Mouse (Mus musculus) regulatory T cell (primary cell): ENCODE measurements at regions not wholly inside any gene's neighbourhood (a gene's known extent, or its start where the extent isn't known, plus 50 kb on each side); places are given as distances from the start of the nearest gene placed in this dataset.

Source experiments
- in situ Hi-C: fragments of 300-600 bp; cut with MboI, MseI; formaldehyde crosslinking; loops from one replicate; pipeline ENCODE4 v1.15.1; 2025; ENCODE audit warnings: high pct_unique_total_duplicates

DNA sequence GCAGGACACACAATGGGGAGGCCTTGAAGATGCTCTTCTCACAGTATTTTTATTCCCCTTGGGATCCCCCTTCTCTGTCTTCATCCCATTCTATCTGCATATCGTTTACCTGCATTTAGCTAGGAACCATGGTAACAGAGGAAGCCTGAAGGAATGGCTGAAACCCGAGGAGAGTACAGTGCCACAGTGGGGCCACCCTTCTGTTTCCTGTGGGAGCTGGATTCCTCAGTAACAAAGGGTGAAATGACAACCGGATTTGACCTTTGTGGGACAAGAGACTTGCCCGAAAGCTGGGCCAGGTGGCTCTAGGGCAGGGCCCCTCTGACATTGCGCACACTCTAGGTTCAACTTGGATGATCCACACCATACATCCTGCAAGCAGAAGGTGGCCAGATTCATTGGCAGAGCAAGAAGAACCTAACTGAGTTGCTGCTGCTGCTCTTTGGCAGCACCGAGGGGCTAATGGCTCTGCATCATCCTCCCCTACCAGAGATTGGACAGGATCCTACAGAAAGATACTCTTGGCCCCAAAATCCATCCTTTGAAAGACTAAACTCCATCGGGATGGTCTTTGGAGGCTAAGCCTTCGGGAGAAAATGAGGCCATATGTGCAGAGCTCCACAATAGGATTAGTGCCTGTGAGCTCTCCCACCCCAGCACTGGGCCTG lies 310.0 kb downstream of the Sox9 start:
- in situ Hi-C loops, result loop anchor here (25.0 kb wide), 1 partner anchor 1305 kb away; no protein-coding TSS in a partner anchor

- in situ Hi-C loops, result loop anchor here (25.0 kb wide), 1 partner anchor 1307 kb away; no protein-coding TSS in a partner anchor
Measured at GRCm38 (mm10) chr11:113093895-113094445, 311.9 kb downstream of the Sox9 start.

GRCm38 (mm10) chr11:113095625-113096024 lies 313.6 kb downstream of the Sox9 start:
- in situ Hi-C loops, result loop anchor here (25.0 kb wide), 1 partner anchor 1308 kb away; no protein-coding TSS in a partner anchor

GRCm38 (mm10) chr11:113096209-113096608 lies 314.2 kb downstream of the Sox9 start:
- in situ Hi-C loops, result loop anchor here (25.0 kb wide), 1 partner anchor 1309 kb away; no protein-coding TSS in a partner anchor

DNA sequence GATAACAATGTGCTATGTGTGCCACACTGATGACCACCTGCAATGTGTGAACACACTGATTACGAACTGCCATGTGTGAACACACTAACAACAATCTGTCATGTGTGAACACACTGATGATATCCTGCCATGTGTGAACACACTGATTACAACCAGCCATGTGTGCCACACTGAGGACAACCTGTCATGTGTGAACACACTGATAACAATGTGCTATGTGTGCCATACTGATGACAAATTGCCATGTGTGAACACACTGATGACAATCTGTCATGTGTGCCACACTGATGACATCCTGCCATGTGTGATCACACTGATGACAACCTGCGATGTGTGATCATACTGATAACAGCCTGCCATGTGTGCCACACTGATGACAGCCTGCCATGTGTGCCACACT lies 316.3 kb downstream of the Sox9 start:
- in situ Hi-C loops, result loop anchor here (25.0 kb wide), 1 partner anchor 1311 kb away; no protein-coding TSS in a partner anchor

DNA sequence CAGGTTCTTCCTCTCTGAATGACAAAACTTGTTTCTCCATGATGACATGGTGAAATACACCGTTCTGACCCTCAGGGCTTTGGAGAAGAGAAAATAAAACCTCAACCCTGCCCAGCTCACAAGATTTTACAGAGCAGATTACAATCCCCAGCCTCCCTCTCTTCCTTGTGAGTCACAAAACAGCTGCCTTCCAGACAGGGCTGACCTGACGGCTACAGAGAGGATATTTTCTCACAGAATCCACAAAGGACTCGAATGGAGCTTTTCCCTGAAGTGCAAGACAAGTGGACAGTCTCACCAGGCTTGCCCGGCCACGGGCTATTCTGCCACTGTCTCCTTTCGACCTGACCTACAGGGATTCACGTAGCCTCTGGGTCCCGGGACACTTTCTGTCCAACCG lies 318.8 kb downstream of the Sox9 start:
- in situ Hi-C loops, result loop anchor here (25.0 kb wide), 1 partner anchor 963 kb away; no protein-coding TSS in a partner anchor

DNA sequence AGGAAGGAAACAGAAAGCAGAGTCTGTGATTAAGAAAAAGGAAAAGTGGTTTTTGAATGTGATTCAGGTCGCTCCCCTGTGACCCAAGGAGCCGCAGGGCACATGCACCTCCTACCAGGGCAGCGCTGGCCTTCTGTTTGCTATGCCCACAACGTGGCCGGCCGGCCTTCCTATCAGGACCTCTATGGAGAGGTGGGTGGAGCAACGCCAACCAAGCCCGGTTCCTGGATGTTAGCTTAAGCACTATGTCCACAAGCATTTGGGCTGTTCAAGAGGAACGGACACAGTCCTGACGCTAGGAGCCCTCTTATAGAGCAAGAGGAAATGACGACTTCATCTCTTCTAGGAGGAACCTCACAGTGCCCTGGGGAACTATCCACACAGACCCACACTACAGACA lies 319.5 kb downstream of the Sox9 start:
- in situ Hi-C loops, result loop anchor here (25.0 kb wide), 1 partner anchor 964 kb away; no protein-coding TSS in a partner anchor

GRCm38 (mm10) chr11:113103161-113103845 lies 321.3 kb downstream of the Sox9 start:
- in situ Hi-C loops, result loop anchor here (25.0 kb wide), 1 partner anchor 966 kb away; no protein-coding TSS in a partner anchor

DNA sequence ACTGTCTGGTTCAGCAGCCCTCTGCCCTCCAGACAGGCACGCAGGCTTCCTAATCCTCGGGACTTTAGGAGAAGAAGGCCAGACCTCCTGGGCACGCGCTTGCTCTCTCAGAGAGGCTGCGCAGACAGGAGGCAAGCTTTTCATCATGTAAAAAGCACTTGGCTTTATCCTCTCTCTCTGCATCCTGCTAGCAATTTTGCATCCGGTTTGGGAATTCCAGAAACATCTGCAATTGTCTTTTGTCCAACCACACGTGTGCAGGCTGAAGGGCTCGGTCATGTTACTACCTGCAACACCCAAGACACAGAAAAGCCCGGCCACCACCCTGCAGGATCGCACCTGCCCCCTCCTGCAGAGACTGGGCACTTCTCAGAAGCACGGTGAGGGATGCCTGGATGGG lies 323.3 kb downstream of the Sox9 start:
- in situ Hi-C loops, result loop anchor here (25.0 kb wide), 1 partner anchor 968 kb away; no protein-coding TSS in a partner anchor

GRCm38 (mm10) chr11:113107205-113107844 lies 325.3 kb downstream of the Sox9 start:
- in situ Hi-C loops, result loop anchor here (25.0 kb wide), 1 partner anchor 970 kb away; no protein-coding TSS in a partner anchor

GRCm38 (mm10) chr11:113107966-113108699 lies 326.1 kb downstream of the Sox9 start:
- in situ Hi-C loops, result loop anchor here (25.0 kb wide), 1 partner anchor 971 kb away; no protein-coding TSS in a partner anchor

- in situ Hi-C loops, result loop anchor here (25.0 kb wide), 1 partner anchor 972 kb away; no protein-coding TSS in a partner anchor
Measured at GRCm38 (mm10) chr11:113109096-113109495, 327.1 kb downstream of the Sox9 start.

DNA sequence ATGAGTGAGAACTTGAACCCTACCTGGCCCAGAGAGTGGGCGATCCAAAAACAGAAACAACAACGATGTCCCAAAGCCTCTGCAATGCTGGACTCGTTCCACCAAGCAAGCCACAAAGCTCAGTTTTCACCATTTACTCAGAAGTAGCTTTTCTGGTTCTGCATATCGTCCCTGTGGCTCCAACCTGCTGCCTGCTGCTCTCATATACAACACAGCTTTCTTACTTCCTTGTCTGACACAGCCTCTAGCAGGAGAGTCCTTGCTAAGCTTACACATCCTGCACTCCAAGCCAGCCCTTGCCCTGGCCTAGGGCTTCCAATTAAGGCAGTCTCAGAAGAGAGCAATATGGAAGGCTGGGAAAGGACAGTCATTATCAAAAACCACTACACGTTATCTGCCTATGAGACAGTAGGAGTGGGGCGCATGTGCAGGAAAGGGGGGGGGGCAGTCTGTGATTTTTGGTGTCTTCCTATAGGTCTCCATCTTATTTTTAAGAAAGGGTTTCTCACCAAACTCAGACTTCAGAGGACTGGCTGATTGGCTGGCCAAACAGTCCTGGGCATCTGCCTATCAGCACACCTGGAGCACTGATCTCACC lies 331.3 kb downstream of the Sox9 start:
- in situ Hi-C loops, result loop anchor here (25.0 kb wide), 1 partner anchor 976 kb away; no protein-coding TSS in a partner anchor

GRCm38 (mm10) chr11:113117179-113117898 lies 335.3 kb downstream of the Sox9 start:
- in situ Hi-C loops, result loop anchor here (25.0 kb wide), 1 partner anchor 980 kb away; no protein-coding TSS in a partner anchor

DNA sequence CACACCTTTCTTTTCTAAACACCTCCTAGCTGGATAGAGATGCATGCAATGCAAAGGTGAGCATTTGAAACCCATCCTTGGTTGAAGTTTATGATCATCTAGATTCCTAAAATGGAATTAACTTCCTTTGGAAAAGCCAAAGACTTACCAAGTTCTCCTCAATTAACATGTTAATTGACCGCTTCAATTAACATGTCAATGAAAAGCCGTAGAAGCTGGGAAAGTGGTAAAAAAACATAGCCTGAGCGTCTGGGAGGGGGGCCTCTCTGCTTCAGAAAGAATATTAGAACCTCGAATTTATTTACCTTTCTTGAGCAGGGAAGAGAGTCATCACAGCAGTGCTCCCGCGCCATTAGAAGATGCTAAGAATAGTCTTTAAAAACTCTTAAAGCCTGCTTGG lies 338.5 kb downstream of the Sox9 start:
- in situ Hi-C loops, result loop anchor here (25.0 kb wide), 1 partner anchor 983 kb away; no protein-coding TSS in a partner anchor

- in situ Hi-C loops, result loop anchor here (25.0 kb wide), 1 partner anchor 984 kb away; no protein-coding TSS in a partner anchor
Measured at GRCm38 (mm10) chr11:113121307-113121706, 339.3 kb downstream of the Sox9 start.

DNA sequence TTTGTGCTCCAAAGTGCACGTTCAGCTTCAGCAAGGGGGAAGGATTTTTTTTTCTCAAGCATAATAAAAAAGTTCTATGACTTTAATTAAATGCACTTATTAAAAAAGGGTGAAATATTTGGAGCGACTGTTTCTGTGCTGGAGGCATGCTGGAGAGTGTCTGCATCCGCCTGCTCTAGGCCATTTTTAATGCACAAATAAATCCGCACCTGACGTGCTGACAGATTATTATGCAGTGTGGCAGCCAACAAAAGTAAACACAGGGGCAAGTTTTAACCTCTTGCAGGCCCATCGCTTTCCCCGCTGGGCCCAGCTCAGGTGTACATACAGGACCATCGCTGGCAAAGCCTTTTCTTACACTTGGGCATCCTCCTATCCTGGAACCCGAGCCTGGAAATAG lies 340.1 kb downstream of the Sox9 start:
- in situ Hi-C loops, result loop anchor here (25.0 kb wide), 1 partner anchor 985 kb away; no protein-coding TSS in a partner anchor

DNA sequence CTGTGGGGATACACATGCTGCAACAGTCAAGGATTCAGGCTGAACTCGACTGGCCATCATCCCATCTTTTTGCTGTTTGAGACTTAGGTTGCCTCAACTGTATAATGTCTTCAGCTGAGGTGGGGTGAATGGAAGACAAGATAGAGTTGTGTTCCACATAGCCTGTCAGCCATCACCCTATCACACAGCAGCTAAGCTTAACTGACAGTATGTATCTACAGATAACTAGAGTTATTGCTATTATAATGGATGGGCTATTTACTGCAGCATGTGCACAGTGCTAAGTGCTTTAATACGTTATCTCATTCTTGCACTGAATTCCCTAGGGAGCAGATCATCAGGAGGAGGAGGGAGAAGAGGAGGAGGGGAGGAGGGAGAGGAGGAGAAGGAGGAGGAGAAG lies 340.9 kb downstream of the Sox9 start:
- in situ Hi-C loops, result loop anchor here (25.0 kb wide), 1 partner anchor 986 kb away; no protein-coding TSS in a partner anchor

GRCm38 (mm10) chr11:113125832-113126231 lies 343.8 kb downstream of the Sox9 start:
- in situ Hi-C loops, result no loop called here
